Mouse (Mus musculus): ENCODE data around the gene Ddr1. TPM values are rescaled to one million over a fixed set of nuclear protein-coding genes. Genes with fewer than 3 reads are reported as not detected.
A peak's percentile ranks its signal among the peaks of the same experiment; 100 is the strongest.

Ddr1 gene
- polyA plus RNA-seq, 1 experiment from 2014 or later, result 75.8 TPM

DNA sequence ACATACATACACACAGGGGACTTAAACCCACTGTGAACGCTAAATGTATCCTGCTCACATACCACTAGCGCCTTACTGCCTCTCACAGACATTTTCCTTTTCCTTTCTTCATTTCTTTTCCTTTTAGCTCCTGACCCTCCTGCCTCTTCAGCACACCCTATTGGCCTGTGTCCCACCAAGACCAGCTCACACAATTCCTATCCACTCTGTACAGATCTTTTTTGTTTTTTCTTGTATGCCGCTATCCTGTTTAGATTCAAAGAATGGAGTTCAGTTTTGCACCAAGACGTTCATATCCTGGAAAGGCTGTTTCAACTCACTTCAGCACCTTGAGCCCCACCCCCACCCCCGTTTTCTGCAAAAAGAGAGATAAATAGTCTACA, 5.9 kb downstream of the Ddr1 start:
- Histone ChIP-seq H3K36me3 (ENCODE audit: control insufficient read depth, insufficient read depth, low read length) (peaks cover 17% of the 10 kb centered on the region), H3K4me3 (ENCODE audit: control insufficient read depth in 1 of 2, insufficient read depth in 1 of 2, low read depth in 1 of 2, low read length in 2 of 2) (peak overlapping the region; percentile 40), H3K9ac (ENCODE audit: low read length) (peak overlapping the region; percentile 72), H3K4me2 (ENCODE audit: low read length) (peak overlapping the region; percentile 72), H3K27ac (replicated peaks in 1 of 2; ENCODE audit: control insufficient read depth in 1 of 2, insufficient read depth in 1 of 2, low read depth in 2 of 2, low read length in 2 of 2) (peak overlapping the region; percentile 86 to 97), H3K9me3 (ENCODE audit: control insufficient read depth, low read length) (peaks cover 5% of the 10 kb centered on the region), H3K4me1 (ENCODE audit: control insufficient read depth in 2 of 2, insufficient read depth in 2 of 2, low read length in 2 of 2) (peaks cover 21 to 26% of the 10 kb centered on the region in 2 experiments), H3K27me3 (ENCODE audit: control insufficient read depth, insufficient read depth, low read length) (no peaks in the 10 kb centered on the region)
- ATAC-seq (ENCODE audit: insufficient number of reproducible peaks, insufficient read depth, low FRiP score, low read depth), result no peak
- WGBS, result 20% methylated on average over 5 of the region's 5 CpGs

DNA sequence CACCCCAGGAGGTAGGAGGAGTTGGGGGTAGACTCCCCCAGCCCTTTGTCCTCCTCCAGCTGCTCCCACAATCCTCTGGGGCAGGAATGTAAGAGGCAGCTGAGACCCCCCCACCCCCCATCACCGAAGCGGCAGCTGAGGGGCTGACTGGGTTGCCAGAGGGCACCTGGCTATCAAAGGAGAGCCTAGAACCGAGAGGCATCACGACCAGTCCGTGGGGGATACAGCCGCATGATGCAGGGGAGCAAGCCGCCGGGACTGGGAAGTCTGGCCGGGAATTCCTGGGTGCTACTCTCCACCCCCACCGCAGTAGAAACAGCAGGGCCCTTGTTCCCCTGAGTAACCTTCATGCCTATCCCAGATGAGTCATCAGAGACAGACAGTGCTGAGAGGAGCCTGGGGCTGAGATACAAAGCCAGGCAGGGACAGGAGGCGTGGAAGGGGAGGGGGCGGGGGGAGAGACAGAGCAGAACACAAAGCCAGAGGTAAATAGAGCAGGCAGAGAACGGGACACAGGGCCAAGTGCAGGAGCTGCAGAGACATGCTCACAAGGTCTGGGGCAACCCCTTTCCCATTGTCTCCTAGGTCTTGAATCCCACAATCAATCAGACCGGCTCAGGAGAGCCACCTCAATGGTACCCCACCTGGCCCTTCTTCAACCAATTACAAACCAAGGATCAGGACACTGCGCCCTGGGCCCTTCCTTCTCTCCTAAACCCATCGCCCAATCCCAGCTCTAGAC, 6.5 kb downstream of the Ddr1 start:
- ATAC-seq (ENCODE audit: insufficient number of reproducible peaks, insufficient read depth, low FRiP score, low read depth), result peak; percentile 44
- Histone ChIP-seq H3K4me3 (ENCODE audit: control insufficient read depth in 1 of 2, insufficient read depth in 1 of 2, low read depth in 1 of 2, low read length in 2 of 2) (peak overlapping the region; percentile 40), H3K9me3 (ENCODE audit: control insufficient read depth, low read length) (peaks cover 5% of the 10 kb centered on the region), H3K4me1 (ENCODE audit: control insufficient read depth in 2 of 2, insufficient read depth in 2 of 2, low read length in 2 of 2) (peaks cover 21 to 26% of the 10 kb centered on the region in 2 experiments), H3K27ac (replicated peaks in 1 of 2; ENCODE audit: control insufficient read depth in 1 of 2, insufficient read depth in 1 of 2, low read depth in 2 of 2, low read length in 2 of 2) (peak overlapping the region; percentile 86 to 97), H3K9ac (ENCODE audit: low read length) (peak overlapping the region; percentile 72), H3K27me3 (ENCODE audit: control insufficient read depth, insufficient read depth, low read length) (no peaks in the 10 kb centered on the region), H3K4me2 (ENCODE audit: low read length) (peak overlapping the region; percentile 72), H3K36me3 (ENCODE audit: control insufficient read depth, insufficient read depth, low read length) (peaks cover 23% of the 10 kb centered on the region)
- WGBS, result 2% methylated on average over 15 of the region's 16 CpGs

DNA sequence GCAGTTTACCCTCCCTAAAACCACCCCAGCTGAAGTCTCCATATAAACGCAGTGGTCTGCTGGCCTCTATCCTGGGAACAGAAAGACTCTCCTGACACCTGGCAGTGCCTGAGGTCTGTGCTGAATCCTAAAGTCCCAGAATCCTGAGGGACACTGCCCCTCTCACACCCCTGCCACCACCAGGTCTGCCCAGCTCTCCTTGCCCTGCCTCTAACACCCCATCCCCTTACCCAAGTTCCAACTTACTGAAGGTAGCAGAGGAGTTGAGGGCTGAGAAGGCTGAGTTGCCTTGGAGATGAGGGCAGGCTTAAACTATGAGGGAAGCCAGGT, 7.0 kb downstream of the Ddr1 start:
- peaks cover 19 to 20% of the 10 kb centered on the region in 2 experiments for H3K4me1 ChIP-seq (ENCODE audit: control insufficient read depth in 2 of 2, insufficient read depth in 2 of 2, low read length in 2 of 2)
- peak overlapping the region; percentile 72 for H3K4me2 ChIP-seq (ENCODE audit: low read length)
- no peaks in the 10 kb centered on the region for H3K27me3 ChIP-seq (ENCODE audit: control insufficient read depth, insufficient read depth, low read length)
- peaks cover 5% of the 10 kb centered on the region for H3K9me3 ChIP-seq (ENCODE audit: control insufficient read depth, low read length)
- H3K9ac ChIP-seq (ENCODE audit: low read length), result peak overlapping the region; percentile 72
- H3K4me3 ChIP-seq (ENCODE audit: control insufficient read depth in 1 of 2, insufficient read depth in 1 of 2, low read depth in 1 of 2, low read length in 2 of 2), result peak overlapping the region; percentile 40
- 11% methylated on average over 1 of the region's 1 CpGs for WGBS
- ATAC-seq (ENCODE audit: insufficient number of reproducible peaks, insufficient read depth, low FRiP score, low read depth), result no peak
- H3K27ac ChIP-seq (replicated peaks in 1 of 2; ENCODE audit: control insufficient read depth in 1 of 2, insufficient read depth in 1 of 2, low read depth in 2 of 2, low read length in 2 of 2), result peak overlapping the region; percentile 86 to 97
- H3K36me3 ChIP-seq (ENCODE audit: control insufficient read depth, insufficient read depth, low read length), result peaks cover 28% of the 10 kb centered on the region

DNA sequence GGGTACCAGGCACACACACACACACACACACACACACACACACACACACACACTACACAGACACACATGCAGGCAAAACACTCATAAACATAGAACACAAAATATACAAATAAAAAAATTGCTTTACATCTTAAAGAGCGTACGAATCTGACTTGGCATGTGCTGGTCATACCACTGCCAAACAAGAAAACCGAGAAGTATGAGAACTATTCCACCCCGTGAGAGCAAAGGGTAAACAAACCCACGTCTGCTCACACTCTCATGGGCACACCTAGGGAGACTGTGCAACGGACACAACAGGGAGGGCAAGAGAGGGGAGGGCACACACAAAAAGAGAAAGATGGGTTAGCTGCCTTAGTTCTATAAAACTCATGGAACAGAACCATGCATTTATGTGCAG, 7.7 kb downstream of the Ddr1 start:
- H3K4me2 ChIP-seq (ENCODE audit: low read length), result peak overlapping the region; percentile 72
- WGBS, result 46% methylated on average over 6 of the region's 6 CpGs
- peak overlapping the region in 1 of 2 experiments; percentile 97; a peak in 2 of 4 replicates for H3K27ac ChIP-seq (replicated peaks in 1 of 2; ENCODE audit: control insufficient read depth in 1 of 2, insufficient read depth in 1 of 2, low read depth in 2 of 2, low read length in 2 of 2)
- no peak for ATAC-seq (ENCODE audit: insufficient number of reproducible peaks, insufficient read depth, low FRiP score, low read depth)
- peaks cover 35% of the 10 kb centered on the region for H3K36me3 ChIP-seq (ENCODE audit: control insufficient read depth, insufficient read depth, low read length)
- H3K27me3 ChIP-seq (ENCODE audit: control insufficient read depth, insufficient read depth, low read length), result no peaks in the 10 kb centered on the region
- peak overlapping the region in 1 of 2 experiments; percentile 40; a peak in 3 of 4 replicates for H3K4me3 ChIP-seq (ENCODE audit: control insufficient read depth in 1 of 2, insufficient read depth in 1 of 2, low read depth in 1 of 2, low read length in 2 of 2)
- peaks cover 5% of the 10 kb centered on the region for H3K9me3 ChIP-seq (ENCODE audit: control insufficient read depth, low read length)
- peak overlapping the region; percentile 72 for H3K9ac ChIP-seq (ENCODE audit: low read length)
- peaks cover 19% of the 10 kb centered on the region in 2 experiments for H3K4me1 ChIP-seq (ENCODE audit: control insufficient read depth in 2 of 2, insufficient read depth in 2 of 2, low read length in 2 of 2)

DNA sequence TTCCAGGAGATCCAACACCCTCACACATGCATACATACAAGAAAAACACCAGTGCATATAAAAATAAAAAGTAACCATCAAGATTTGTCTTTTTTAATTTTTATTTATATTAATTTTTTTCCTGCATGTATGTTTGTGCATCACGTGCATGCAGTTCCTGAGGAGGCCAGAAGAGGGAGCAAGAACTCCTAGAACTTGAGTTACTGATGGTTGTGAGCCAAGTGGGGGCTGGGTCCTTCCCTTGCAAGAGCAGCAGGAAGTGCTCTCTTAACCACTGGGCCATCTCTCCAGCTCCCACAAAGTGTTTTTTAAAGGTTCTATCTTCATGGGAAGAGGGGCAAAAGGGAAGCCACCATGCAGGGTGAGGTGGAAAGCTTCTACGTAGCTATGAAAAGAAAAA, 9.1 kb downstream of the Ddr1 start:
- Histone ChIP-seq H3K9me3 (ENCODE audit: control insufficient read depth, low read length) (peaks cover 5% of the 10 kb centered on the region), H3K4me3 (ENCODE audit: control insufficient read depth in 1 of 2, insufficient read depth in 1 of 2, low read depth in 1 of 2, low read length in 2 of 2) (no peak overlapping the region), H3K36me3 (ENCODE audit: control insufficient read depth, insufficient read depth, low read length) (peaks cover 49% of the 10 kb centered on the region), H3K27ac (replicated peaks in 1 of 2; ENCODE audit: control insufficient read depth in 1 of 2, insufficient read depth in 1 of 2, low read depth in 2 of 2, low read length in 2 of 2) (no peak overlapping the region), H3K4me1 (ENCODE audit: control insufficient read depth in 2 of 2, insufficient read depth in 2 of 2, low read length in 2 of 2) (peaks cover 19% of the 10 kb centered on the region in 2 experiments), H3K4me2 (ENCODE audit: low read length) (no peak overlapping the region), H3K9ac (ENCODE audit: low read length) (no peak overlapping the region), H3K27me3 (ENCODE audit: control insufficient read depth, insufficient read depth, low read length) (no peaks in the 10 kb centered on the region)
- 91% methylated on average over 2 of the region's 2 CpGs for WGBS
- no peak for ATAC-seq (ENCODE audit: insufficient number of reproducible peaks, insufficient read depth, low FRiP score, low read depth)

DNA sequence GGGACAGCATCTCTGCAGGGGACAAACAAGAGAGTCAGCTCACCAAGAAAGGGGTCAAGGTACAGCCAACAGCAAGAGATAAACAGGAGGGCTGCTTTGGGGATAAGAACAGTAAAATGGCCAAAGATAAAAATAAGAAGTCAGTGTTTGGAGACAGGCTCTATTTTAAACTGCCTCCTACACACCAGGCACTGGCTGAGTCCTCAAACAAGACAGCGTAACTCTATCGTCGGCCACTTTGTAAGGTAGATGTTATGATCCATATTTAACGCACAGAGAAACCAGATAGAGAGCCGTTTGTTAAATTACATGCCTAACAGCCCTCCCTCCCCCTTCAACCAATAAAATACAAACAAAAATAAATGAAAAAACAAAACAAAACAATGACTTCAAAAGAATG, 10.5 kb downstream of the Ddr1 start:
- peaks cover 5% of the 10 kb centered on the region for H3K9me3 ChIP-seq (ENCODE audit: control insufficient read depth, low read length)
- no peak for ATAC-seq (ENCODE audit: insufficient number of reproducible peaks, insufficient read depth, low FRiP score, low read depth)
- H3K4me2 ChIP-seq (ENCODE audit: low read length), result no peak overlapping the region
- 58% methylated on average over 5 of the region's 5 CpGs for WGBS
- H3K36me3 ChIP-seq (ENCODE audit: control insufficient read depth, insufficient read depth, low read length), result peaks cover 63% of the 10 kb centered on the region
- no peak overlapping the region for H3K9ac ChIP-seq (ENCODE audit: low read length)
- H3K27ac ChIP-seq (replicated peaks in 1 of 2; ENCODE audit: control insufficient read depth in 1 of 2, insufficient read depth in 1 of 2, low read depth in 2 of 2, low read length in 2 of 2), result no peak overlapping the region
- peaks cover 13% of the 10 kb centered on the region in 2 experiments for H3K4me1 ChIP-seq (ENCODE audit: control insufficient read depth in 2 of 2, insufficient read depth in 2 of 2, low read length in 2 of 2)
- H3K27me3 ChIP-seq (ENCODE audit: control insufficient read depth, insufficient read depth, low read length), result no peaks in the 10 kb centered on the region
- H3K4me3 ChIP-seq (ENCODE audit: control insufficient read depth in 1 of 2, insufficient read depth in 1 of 2, low read depth in 1 of 2, low read length in 2 of 2), result no peak overlapping the region

DNA sequence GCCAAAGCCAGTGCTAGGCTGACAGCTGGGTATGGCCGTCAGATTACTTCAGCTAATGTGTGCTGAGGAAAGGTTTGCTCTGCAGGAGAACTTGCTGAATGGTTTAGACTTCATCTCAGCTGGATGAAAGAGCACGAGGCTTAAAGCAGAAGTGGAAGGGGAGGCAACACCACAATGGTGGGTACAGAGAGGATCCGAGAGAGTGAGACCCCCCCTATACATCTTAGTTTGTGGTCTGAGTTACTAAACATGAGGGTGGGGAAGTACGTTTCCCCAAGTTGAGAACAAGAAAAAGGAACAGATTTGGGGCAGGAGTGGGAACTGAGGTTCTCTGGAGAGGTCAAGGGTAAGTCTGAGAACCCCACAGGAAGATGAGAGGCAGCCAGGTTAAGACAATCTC, 12.1 kb downstream of the Ddr1 start:
- Histone ChIP-seq H3K9me3 (ENCODE audit: control insufficient read depth, low read length) (peaks cover 5% of the 10 kb centered on the region), H3K27ac (replicated peaks in 1 of 2; ENCODE audit: control insufficient read depth in 1 of 2, insufficient read depth in 1 of 2, low read depth in 2 of 2, low read length in 2 of 2) (no peak overlapping the region), H3K4me2 (ENCODE audit: low read length) (no peak overlapping the region), H3K36me3 (ENCODE audit: control insufficient read depth, insufficient read depth, low read length) (peaks cover 78% of the 10 kb centered on the region), H3K27me3 (ENCODE audit: control insufficient read depth, insufficient read depth, low read length) (no peaks in the 10 kb centered on the region), H3K9ac (ENCODE audit: low read length) (no peak overlapping the region), H3K4me1 (ENCODE audit: control insufficient read depth in 2 of 2, insufficient read depth in 2 of 2, low read length in 2 of 2) (peaks cover 4 to 7% of the 10 kb centered on the region in 2 experiments), H3K4me3 (ENCODE audit: control insufficient read depth in 1 of 2, insufficient read depth in 1 of 2, low read depth in 1 of 2, low read length in 2 of 2) (no peak overlapping the region)
- ATAC-seq (ENCODE audit: insufficient number of reproducible peaks, insufficient read depth, low FRiP score, low read depth), result no peak
- WGBS, result 78% methylated on average over 4 of the region's 4 CpGs

DNA sequence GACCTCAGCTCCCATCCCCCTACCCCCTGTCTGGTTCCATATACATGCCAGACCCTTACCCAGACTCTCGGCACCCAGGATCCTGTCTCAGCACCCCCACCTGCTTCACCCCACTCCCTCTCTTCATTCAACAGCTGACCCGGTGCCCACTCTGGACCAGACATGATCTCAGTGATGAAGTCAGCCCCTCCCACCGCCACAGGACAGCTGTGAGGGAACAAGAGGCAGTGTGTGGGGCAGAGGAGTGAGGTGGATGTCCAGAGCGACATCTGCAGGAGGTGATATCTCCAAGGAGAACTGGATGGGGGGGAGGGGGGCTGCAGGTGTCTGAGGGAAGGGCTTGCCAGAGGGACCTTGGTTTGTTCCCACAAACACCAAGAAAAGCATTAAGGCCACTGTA, 12.6 kb downstream of the Ddr1 start:
- Histone ChIP-seq H3K9me3 (ENCODE audit: control insufficient read depth, low read length) (peaks cover 5% of the 10 kb centered on the region), H3K4me2 (ENCODE audit: low read length) (no peak overlapping the region), H3K36me3 (ENCODE audit: control insufficient read depth, insufficient read depth, low read length) (peaks cover 84% of the 10 kb centered on the region), H3K27me3 (ENCODE audit: control insufficient read depth, insufficient read depth, low read length) (no peaks in the 10 kb centered on the region), H3K4me3 (ENCODE audit: control insufficient read depth in 1 of 2, insufficient read depth in 1 of 2, low read depth in 1 of 2, low read length in 2 of 2) (no peak overlapping the region), H3K27ac (replicated peaks in 1 of 2; ENCODE audit: control insufficient read depth in 1 of 2, insufficient read depth in 1 of 2, low read depth in 2 of 2, low read length in 2 of 2) (no peak overlapping the region), H3K9ac (ENCODE audit: low read length) (no peak overlapping the region), H3K4me1 (ENCODE audit: control insufficient read depth in 2 of 2, insufficient read depth in 2 of 2, low read length in 2 of 2) (peaks cover 0 to 1% of the 10 kb centered on the region in 2 experiments; a peak in 3 of 4 replicates)
- 63% methylated on average over 4 of the region's 4 CpGs for WGBS
- no peak for ATAC-seq (ENCODE audit: insufficient number of reproducible peaks, insufficient read depth, low FRiP score, low read depth)

Data from heart, embryonic 14.5 days (tissue).